Mouse (Mus musculus): Measurements from ENCODE around the gene Sostdc1. TPM values are rescaled to one million over a fixed set of nuclear protein-coding genes. Genes with fewer than 3 reads are reported as not detected.

Sostdc1 gene
- total RNA-seq, 2 experiments from 2014 or later, result 4.5 to 5.0 TPM

DNA sequence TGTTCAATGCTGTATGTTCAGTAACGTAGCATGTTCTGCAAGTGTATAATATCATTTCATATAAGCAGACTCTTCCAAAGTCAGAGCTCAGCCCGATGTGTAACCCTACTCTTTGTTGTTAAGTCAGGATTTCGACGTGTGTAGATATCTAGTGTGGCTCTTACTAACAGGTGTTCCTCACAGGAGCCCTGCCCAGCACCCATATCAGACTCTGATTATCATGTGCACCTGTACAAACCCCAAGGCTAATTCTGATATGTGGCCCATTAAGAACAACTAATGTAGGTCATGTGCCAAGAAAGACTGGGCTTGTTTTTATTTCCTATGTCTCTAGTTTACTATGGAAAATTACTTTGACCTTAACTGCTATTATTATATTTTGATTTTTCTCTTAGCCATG, 50.1 kb downstream of the Sostdc1 start:
- intact Hi-C loops (cut with DNase I), result no loop called here
- no peak for DNase-seq

Other genes starting within 250 kb of the Sostdc1 start
- gene Ankmy2, start 157.0 kb upstream of the Sostdc1 start, total RNA-seq (2021), result 10 to 100 TPM; 61.8 to 63.7 TPM
- 100 to 1,000 TPM; 252 to 269 TPM for gene Bzw2, start 156.1 kb upstream of the Sostdc1 start, total RNA-seq (2021)
- not detected for gene Lrrc72, start 60.7 kb upstream of the Sostdc1 start, total RNA-seq (2021)
- gene Ispd, start 67.3 kb downstream of the Sostdc1 start, total RNA-seq (2021), result 10 to 100 TPM; 11.1 to 13.9 TPM
- 1 to 10 TPM; 1.1 to 2.3 TPM for gene D630036H23Rik, start 68.0 kb downstream of the Sostdc1 start, total RNA-seq (2021)